Mouse (Mus musculus) MEL (cell line): ENCODE results near the gene Ttc25. TPM values are rescaled to one million over a fixed set of nuclear protein-coding genes. Genes with fewer than 3 reads are reported as not detected.
A peak's percentile ranks its signal among the peaks of the same experiment; 100 is the strongest.

Experiments used
- DNase-seq: peaks from one replicate; pipeline ENCODE4 v3.0.0; 2011; ENCODE audit warnings: low read depth, low spot score
- H3K27ac ChIP-seq: 2 replicates; pipeline ENCODE4 v1.5.1; 2012; ENCODE audit warnings: low read depth, mild to moderate bottlenecking, control low read depth, low read length, moderate library complexity; ENCODE audit not compliant: control insufficient read depth
- H3K27me3 ChIP-seq, 2 experiments: fragments of 150-350 bp in 1 of 2; sonication (generic) in 1 of 2; 2 replicates each; pipeline ENCODE4 v1.6.1; 2012; ENCODE audit warnings: low read length in 2 of 2, mild to moderate bottlenecking in 2 of 2, improper control_type of control experiment in 1 of 2, moderate library complexity in 1 of 2; ENCODE audit not compliant: insufficient read depth in 2 of 2, control insufficient read depth in 1 of 2
- H3K36me3 ChIP-seq, 2 experiments: 2 replicates each; pipeline ENCODE4 v1.6.1; 2012 to 2014; ENCODE audit warnings: low read length in 2 of 2, improper control_type of control experiment in 1 of 2, inconsistent platforms in 1 of 2, mild to moderate bottlenecking in 1 of 2; ENCODE audit not compliant: insufficient read depth in 2 of 2, control insufficient read depth in 1 of 2
- H3K4me1 ChIP-seq, 2 experiments: fragments of 150-350 bp in 1 of 2; sonication (generic) in 1 of 2; 2 replicates each; pipeline ENCODE4 v1.6.1; 2012; ENCODE audit warnings: low read length in 2 of 2, improper control_type of control experiment in 1 of 2, mild to moderate bottlenecking in 1 of 2; ENCODE audit not compliant: insufficient read depth in 2 of 2, control insufficient read depth in 1 of 2
- H3K4me3 ChIP-seq, 2 experiments: fragments of 150-350 bp in 1 of 2; sonication (generic) in 1 of 2; 2 replicates each; pipeline ENCODE4 v1.5.1; 2012; ENCODE audit warnings: low read depth in 2 of 2, low read length in 2 of 2, mild to moderate bottlenecking in 2 of 2, moderate library complexity in 2 of 2, control low read depth in 1 of 2, improper control_type of control experiment in 1 of 2; ENCODE audit not compliant: control insufficient read depth in 1 of 2, insufficient read depth in 1 of 2
- H3K79me2 ChIP-seq: 2 replicates; pipeline ENCODE4 v1.6.1; 2012; ENCODE audit warnings: mild to moderate bottlenecking, low read length, moderate library complexity; ENCODE audit not compliant: control insufficient read depth, poor library complexity, insufficient read depth
- H3K9ac ChIP-seq: 2 replicates; pipeline ENCODE4 v1.6.1; 2012; ENCODE audit warnings: low read depth, mild to moderate bottlenecking, control low read depth, low read length, moderate library complexity; ENCODE audit not compliant: control insufficient read depth, poor library complexity, severe bottlenecking
- H3K9me3 ChIP-seq: fragments of 150-350 bp; sonication (generic); replicated peaks from 2 replicates; pipeline ENCODE4 v1.6.1; 2012; ENCODE audit warnings: mild to moderate bottlenecking, low read length, improper control_type of control experiment, moderate library complexity; ENCODE audit not compliant: insufficient read depth
- EP300 ChIP-seq, 2 experiments: IDR thresholded peaks; 2 replicates each; pipeline ENCODE4 v1.6.1; 2011; ENCODE audit warnings: improper control_type of control experiment in 2 of 2, low read length in 2 of 2, low read depth in 1 of 2, mild to moderate bottlenecking in 1 of 2
- GATA1 ChIP-seq: IDR thresholded peaks from 2 replicates; pipeline ENCODE4 v1.6.1; 2011; ENCODE audit warnings: low read depth, low read length, improper control_type of control experiment
- JUND ChIP-seq: IDR thresholded peaks from 2 replicates; pipeline ENCODE4 v1.6.1; 2011; ENCODE audit warnings: low read depth, mild to moderate bottlenecking, improper control_type of control experiment, low read length
- MAFK ChIP-seq: IDR thresholded peaks from 2 replicates; pipeline ENCODE4 v1.6.1; 2011; ENCODE audit warnings: low read depth, mild to moderate bottlenecking, low read length, improper control_type of control experiment, borderline replicate concordance
- MEF2A ChIP-seq: IDR thresholded peaks from 2 replicates; pipeline ENCODE4 v1.6.1; 2014; ENCODE audit warnings: low read depth, mild to moderate bottlenecking, inconsistent platforms, low read length, improper control_type of control experiment; ENCODE audit not compliant: poor library complexity, insufficient replicate concordance, severe bottlenecking; ENCODE audit errors: extremely low read depth
- MYC ChIP-seq: IDR thresholded peaks from 2 replicates; pipeline ENCODE4 v1.6.1; 2011; ENCODE audit warnings: low read depth, mild to moderate bottlenecking, low read length, improper control_type of control experiment, moderate library complexity
- NRF1 ChIP-seq: IDR thresholded peaks from 2 replicates; pipeline ENCODE4 v1.6.1; 2014; ENCODE audit warnings: low read depth, mild to moderate bottlenecking, inconsistent platforms, low read length, improper control_type of control experiment, moderate library complexity; ENCODE audit not compliant: poor library complexity, insufficient read depth, severe bottlenecking
- SIN3A ChIP-seq: IDR thresholded peaks from 2 replicates; pipeline ENCODE4 v1.6.1; 2012; ENCODE audit warnings: low read length, improper control_type of control experiment, inconsistent platforms
- SMC3 ChIP-seq: IDR thresholded peaks from 2 replicates; pipeline ENCODE4 v1.6.1; 2011; ENCODE audit warnings: low read depth, low read length, improper control_type of control experiment
- TAL1 ChIP-seq: IDR thresholded peaks from 2 replicates; pipeline ENCODE4 v1.6.1; 2012; ENCODE audit warnings: mild to moderate bottlenecking, inconsistent platforms, low read length, moderate library complexity, mixed read lengths
- polyA plus RNA-seq, 2 experiments: library from polyadenylated mRNA; stranded (reverse) in 1 of 2; unstranded in 1 of 2; fragments of >175 nt in 1 of 2; fragments of >200 nt in 1 of 2; gene quantifications; 2 replicates each; pipeline versions ENCODE4 v1.2.1 to v1.2.4; 2012; ENCODE audit warnings: low replicate concordance in 2 of 2, low read depth in 1 of 2; ENCODE audit not compliant: insufficient read length in 2 of 2, insufficient read depth in 1 of 2, missing spikeins in 1 of 2
- total RNA-seq: library from RNA; depleted of rRNA; stranded (reverse); fragments of 300-350 nt; gene quantifications from 2 replicates; pipeline ENCODE4 v1.2.3, GENCODE M21; 2012

Ttc25 gene
- total and polyA plus RNA-seq, 3 experiments: 0.46 to 0.92 TPM; not detected in 1

DNA sequence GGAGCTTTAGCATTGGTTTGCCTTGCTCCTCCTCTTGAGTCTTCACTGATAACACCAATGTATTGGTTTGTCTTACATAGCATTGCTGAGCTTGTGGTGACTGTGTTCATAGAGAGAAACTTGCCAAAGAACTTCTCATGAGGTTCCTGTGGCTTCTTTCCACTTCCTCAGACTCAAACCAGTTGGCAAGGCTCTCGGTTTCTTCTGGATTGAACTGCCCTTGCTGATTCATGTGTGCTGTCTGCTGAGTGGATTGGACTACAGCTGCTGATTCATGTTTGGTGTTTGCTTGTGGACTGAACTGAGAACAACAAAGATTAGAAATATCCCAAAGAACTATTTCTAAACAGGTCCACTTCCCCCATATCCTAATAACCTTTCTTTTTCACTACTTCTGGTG lies 9.4 kb upstream of the Ttc25 start:
- TF ChIP-seq MEF2A (no peak), TAL1 (no peak), SMC3 (no peak), JUND (no peak)
- no peak overlapping the region for H3K4me3 ChIP-seq
- no peak overlapping the region for H3K9ac ChIP-seq
- H3K27me3 ChIP-seq: no peaks in the 10 kb centered on the region
- H3K27ac ChIP-seq: no peak overlapping the region
- H3K9me3 ChIP-seq: no peaks in the 10 kb centered on the region
- no peaks in the 10 kb centered on the region for H3K79me2 ChIP-seq
- H3K36me3 ChIP-seq: no peaks in the 10 kb centered on the region
- peak; percentile 67 for DNase-seq
- 0 out of 4 replicates have a peak, but pooled peaks cover 0 to 3% of the 10 kb centered on the region in 2 experiments for H3K4me1 ChIP-seq

DNA sequence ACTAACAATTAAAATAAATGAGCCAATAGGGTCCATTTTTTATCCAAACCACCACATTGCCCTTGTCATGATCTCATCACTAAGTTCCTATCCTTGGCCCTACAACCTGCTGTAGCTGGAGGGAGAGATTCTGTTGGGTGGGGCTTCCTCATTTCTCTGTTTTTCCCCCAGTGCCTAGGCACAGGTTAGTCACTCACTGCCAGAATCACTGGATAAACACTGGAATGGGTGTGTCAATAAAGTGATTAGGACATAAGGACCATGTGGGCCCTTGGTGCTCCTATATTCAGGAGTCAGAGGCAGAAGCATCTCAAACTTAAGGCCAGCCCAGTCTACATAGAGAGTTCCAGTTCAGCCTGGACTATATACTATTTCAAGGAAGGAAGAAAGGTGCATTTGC lies 8.9 kb upstream of the Ttc25 start:
- Histone ChIP-seq H3K27ac (no peak overlapping the region), H3K27me3 (no peaks in the 10 kb centered on the region), H3K4me1 (0 out of 4 replicates have a peak, but pooled peaks cover 0 to 3% of the 10 kb centered on the region in 2 experiments), H3K79me2 (no peaks in the 10 kb centered on the region), H3K9me3 (no peaks in the 10 kb centered on the region), H3K9ac (no peak overlapping the region), H3K4me3 (no peak overlapping the region), H3K36me3 (no peaks in the 10 kb centered on the region; a peak in 1 of 4 replicates)
- no peak for TF ChIP-seq SIN3A
- peak in 1 of 2 experiments; percentile 49; a peak in 1 of 4 replicates for TF ChIP-seq EP300 (IDR thresholded peaks at IDR 0.05; ENCODE audit: low read depth in 1 of 2, low read length in 2 of 2)
- TF ChIP-seq TAL1: peak; percentile 19; the same call in 1 of the 2 replicates
- DNase-seq: peak; percentile 71

DNA sequence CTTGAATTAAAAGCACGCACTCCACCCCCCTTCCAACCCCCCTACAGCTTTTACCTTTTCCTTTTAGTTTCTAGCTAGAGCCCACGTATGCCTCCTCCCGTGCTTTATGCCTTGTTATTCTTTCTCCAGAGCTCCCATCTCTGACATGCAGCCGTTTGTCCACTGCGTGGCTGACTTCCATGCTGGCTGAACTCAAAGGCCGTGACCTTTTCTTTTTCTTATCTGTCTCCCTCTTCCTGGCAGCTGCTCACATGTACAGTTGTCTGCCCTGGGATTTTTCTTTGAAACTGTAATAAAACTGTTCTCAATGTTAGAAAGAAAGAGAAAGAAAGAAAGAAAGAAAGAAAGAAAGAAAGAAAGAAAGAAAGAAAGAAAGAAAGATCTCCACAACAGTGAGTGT lies 4.4 kb upstream of the Ttc25 start:
- H3K4me3 ChIP-seq: no peak overlapping the region
- no peak overlapping the region for H3K27ac ChIP-seq
- H3K9ac ChIP-seq: no peak overlapping the region
- peaks cover 0 to 12% of the 10 kb centered on the region in 2 experiments; a peak in 2 of 4 replicates for H3K4me1 ChIP-seq
- no peak for TF ChIP-seq MAFK
- TF ChIP-seq GATA1: 0 out of 2 replicates have a peak, but pooled peaks have one; percentile 16
- peaks cover 0 to 6% of the 10 kb centered on the region in 2 experiments; a peak in 2 of 4 replicates for H3K36me3 ChIP-seq
- no peaks in the 10 kb centered on the region for H3K27me3 ChIP-seq
- peaks cover 1% of the 10 kb centered on the region; the same call in 1 of the 2 replicates for H3K79me2 ChIP-seq
- no peaks in the 10 kb centered on the region for H3K9me3 ChIP-seq
- DNase-seq: no peak

DNA sequence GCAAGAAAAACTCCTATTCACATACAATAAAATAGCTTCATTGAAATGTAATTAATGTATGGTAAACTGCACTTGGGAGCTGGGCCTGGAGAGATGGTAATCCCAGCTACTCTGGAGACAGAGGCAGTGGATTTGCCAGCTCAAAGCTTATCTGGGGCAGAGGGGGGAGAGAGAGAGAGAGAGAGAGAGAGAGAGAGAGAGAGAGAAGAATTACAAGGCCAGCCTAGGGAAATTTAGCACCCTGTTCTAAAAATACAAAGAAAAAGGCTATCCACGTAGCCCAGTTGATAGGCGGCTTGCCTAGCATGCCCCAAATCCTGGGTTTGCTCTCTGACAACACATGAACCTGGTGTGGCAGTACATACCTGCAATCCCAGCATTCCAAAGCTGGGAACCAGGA lies 3.8 kb upstream of the Ttc25 start:
- DNase-seq: no peak
- Histone ChIP-seq H3K9me3 (no peaks in the 10 kb centered on the region), H3K9ac (no peak overlapping the region), H3K79me2 (peaks cover 1% of the 10 kb centered on the region; the same call in 1 of the 2 replicates), H3K27me3 (no peaks in the 10 kb centered on the region), H3K4me1 (peaks cover 0 to 14% of the 10 kb centered on the region in 2 experiments; a peak in 2 of 4 replicates), H3K36me3 (peaks cover 0 to 6% of the 10 kb centered on the region in 2 experiments; a peak in 2 of 4 replicates), H3K27ac (no peak overlapping the region), H3K4me3 (no peak overlapping the region)
- TF ChIP-seq MAFK: no peak
- no peak for TF ChIP-seq NRF1
- no peak for TF ChIP-seq MYC
- peak; percentile 85; the same call in 1 of the 2 replicates for TF ChIP-seq JUND
